Mouse (Mus musculus) fibroblast of lung, adult 2 months (primary cell): Measurements from ENCODE around the gene Rps10.

Experiments
- DNase-seq: peaks from one replicate; pipeline ENCODE4 v3.0.0-alpha.2; 2011; ENCODE audit warnings: low read depth

Gene Rps10

GRCm38 (mm10) chr17:27636132-27637020 lies at the start of gene Rps10:
Gene Rps10 (minus strand): TSS chr17:27636669.
- no peak for DNase-seq

GRCm38 (mm10) chr17:27685550-27685913 lies 49.1 kb upstream of the Rps10 start:
- no peak for DNase-seq

GRCm38 (mm10) chr17:27684886-27685549 lies 48.5 kb upstream of the Rps10 start:
- DNase-seq = no peak

- DNase-seq = no peak
Measured at GRCm38 (mm10) chr17:27678924-27679813, 42.7 kb upstream of the Rps10 start.

- no peak for DNase-seq
Measured at GRCm38 (mm10) chr17:27677756-27678155, 41.3 kb upstream of the Rps10 start.

GRCm38 (mm10) chr17:27676270-27676669 lies 39.8 kb upstream of the Rps10 start:
- no peak for DNase-seq

GRCm38 (mm10) chr17:27675453-27675852 lies 39.0 kb upstream of the Rps10 start:
- DNase-seq = no peak

- no peak for DNase-seq
Measured at GRCm38 (mm10) chr17:27673945-27674344, 37.5 kb upstream of the Rps10 start.

GRCm38 (mm10) chr17:27671720-27672119 lies 35.3 kb upstream of the Rps10 start:
- DNase-seq = no peak

GRCm38 (mm10) chr17:27658767-27659166 lies 22.3 kb upstream of the Rps10 start:
- no peak for DNase-seq

- no peak for DNase-seq
Measured at GRCm38 (mm10) chr17:27657123-27657522, 20.7 kb upstream of the Rps10 start.

- DNase-seq = no peak
Measured at GRCm38 (mm10) chr17:27656414-27656813, 19.9 kb upstream of the Rps10 start.

GRCm38 (mm10) chr17:27656011-27656399 lies 19.5 kb upstream of the Rps10 start:
- DNase-seq = no peak

- no peak for DNase-seq
Measured at GRCm38 (mm10) chr17:27655089-27656010, 18.9 kb upstream of the Rps10 start, which contains the start of gene Pacsin1. Gene Pacsin1 (plus strand): TSS chr17:27655509.

GRCm38 (mm10) chr17:27653253-27653959 lies 16.9 kb upstream of the Rps10 start:
- no peak for DNase-seq

GRCm38 (mm10) chr17:27652046-27652790 lies 15.7 kb upstream of the Rps10 start:
- DNase-seq = no peak

GRCm38 (mm10) chr17:27650586-27650985 lies 14.1 kb upstream of the Rps10 start:
- no peak for DNase-seq

- DNase-seq = peak; percentile 25
Measured at GRCm38 (mm10) chr17:27650160-27650559, 13.7 kb upstream of the Rps10 start.

- DNase-seq = no peak
Measured at GRCm38 (mm10) chr17:27645807-27646206, 9.3 kb upstream of the Rps10 start.

- DNase-seq = no peak
Measured at GRCm38 (mm10) chr17:27644572-27644971, 8.1 kb upstream of the Rps10 start.
